Mouse (Mus musculus): ENCODE measurements around the gene Fsip2. TPM values are rescaled to one million over a fixed set of nuclear protein-coding genes. Genes with fewer than 3 reads are reported as not detected.

Gene Fsip2
- not detected in 2 replicates for polyA plus RNA-seq (2012)

- Histone ChIP-seq H3K4me3 (replicated peaks) (no peak within 1 kb of the TSS), H3K27me3 (ENCODE audit: control insufficient read depth) (no peaks in the 10 kb centered on the region), H3K4me1 (ENCODE audit: control insufficient read depth) (no peaks in the 10 kb centered on the region), H3K9me3 (ENCODE audit: control insufficient read depth, low read length) (peaks cover 12% of the 10 kb centered on the region), H3K36me3 (ENCODE audit: control insufficient read depth) (no peaks in the 10 kb centered on the region)
- TF ChIP-seq GATA1 (IDR thresholded peaks at IDR 0.05; ENCODE audit: low read length) (no peak), TAL1 (IDR thresholded peaks at IDR 0.05; ENCODE audit: low read length) (no peak)
Observed at GRCm38 (mm10) chr2:82943472-82943871, at the start of gene Fsip2. Fsip2 (plus strand) TSS chr2:82943634.

- Histone ChIP-seq H3K4me1 (ENCODE audit: control insufficient read depth) (no peaks in the 10 kb centered on the region), H3K36me3 (ENCODE audit: control insufficient read depth) (no peaks in the 10 kb centered on the region), H3K9me3 (ENCODE audit: control insufficient read depth, low read length) (no peaks in the 10 kb centered on the region), H3K4me3 (replicated peaks) (no peak overlapping the region), H3K27me3 (ENCODE audit: control insufficient read depth) (no peaks in the 10 kb centered on the region)
- TF ChIP-seq TAL1 (IDR thresholded peaks at IDR 0.05; ENCODE audit: low read length) = no peak
- no peak for TF ChIP-seq GATA1 (IDR thresholded peaks at IDR 0.05; ENCODE audit: low read length)
Observed at GRCm38 (mm10) chr2:82963443-82963842, 20.0 kb downstream of the Fsip2 start.

DNA sequence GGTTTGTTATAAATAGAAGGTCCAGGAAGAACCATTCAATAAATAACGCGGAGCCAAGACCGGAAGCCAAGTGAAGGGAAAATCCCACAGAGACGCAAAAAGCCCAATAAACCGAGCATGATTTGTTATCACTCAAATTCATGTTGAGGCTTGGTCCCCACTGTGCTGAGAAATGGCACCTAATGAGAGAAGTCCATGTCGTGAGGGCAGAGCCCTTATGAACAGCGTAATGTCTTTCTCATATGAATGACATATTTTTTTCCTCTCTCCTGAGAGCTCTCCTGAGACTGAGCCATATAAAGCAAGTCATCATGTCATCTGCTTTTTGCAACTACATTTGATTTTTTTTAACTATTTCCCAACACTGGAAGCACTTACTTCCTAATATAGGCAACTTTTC is 82.4 kb downstream of the Fsip2 start:
- TF ChIP-seq TAL1 (IDR thresholded peaks at IDR 0.05; ENCODE audit: low read length) (no peak), GATA1 (IDR thresholded peaks at IDR 0.05; ENCODE audit: low read length) (no peak)
- Histone ChIP-seq H3K4me3 (replicated peaks) (no peak overlapping the region), H3K4me1 (ENCODE audit: control insufficient read depth) (no peaks in the 10 kb centered on the region), H3K27me3 (ENCODE audit: control insufficient read depth) (no peaks in the 10 kb centered on the region), H3K36me3 (ENCODE audit: control insufficient read depth) (no peaks in the 10 kb centered on the region), H3K9me3 (ENCODE audit: control insufficient read depth, low read length) (no peaks in the 10 kb centered on the region)

DNA sequence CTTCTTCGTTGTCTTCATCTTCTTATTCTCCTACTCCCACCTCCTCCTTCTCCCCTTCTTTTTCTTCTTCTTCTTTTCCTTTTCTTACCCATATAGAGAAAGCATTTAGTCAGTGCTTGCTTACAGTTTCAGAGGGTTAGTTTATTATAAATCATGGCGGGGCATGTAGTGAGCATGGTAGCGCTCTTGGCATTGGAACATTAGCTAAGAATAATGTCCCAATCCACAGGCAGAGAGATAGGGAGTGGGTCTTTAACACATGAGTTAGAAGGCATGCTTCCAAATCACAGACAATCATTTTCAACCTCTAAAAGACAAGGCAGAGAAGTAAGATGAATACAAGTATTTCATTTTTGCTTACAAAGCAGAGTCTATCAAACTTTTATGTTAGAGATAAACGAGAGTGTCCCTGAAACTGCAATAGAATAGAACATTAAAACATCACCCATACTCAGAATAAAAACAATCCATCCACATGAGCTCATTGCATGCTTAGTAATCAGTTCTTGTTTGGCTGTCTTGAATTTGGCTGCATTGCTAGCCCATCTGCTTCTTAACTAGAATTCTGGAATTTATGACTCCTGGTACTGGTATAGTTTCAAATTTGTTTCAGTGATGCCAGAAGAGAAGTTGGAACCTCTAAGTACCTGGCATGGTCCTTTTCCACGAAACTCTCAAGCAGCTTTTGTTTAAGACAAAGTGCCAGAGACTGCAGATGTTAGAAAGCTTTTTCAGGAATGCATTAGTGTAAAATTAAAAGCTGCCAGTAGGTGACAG is 109.7 kb downstream of the Fsip2 start:
- Histone ChIP-seq H3K27me3 (ENCODE audit: control insufficient read depth) (no peaks in the 10 kb centered on the region), H3K4me3 (replicated peaks) (no peak overlapping the region)
- no peak for TF ChIP-seq GATA1 (IDR thresholded peaks at IDR 0.05; ENCODE audit: low read length)
- no peak for TF ChIP-seq TAL1 (IDR thresholded peaks at IDR 0.05; ENCODE audit: low read length)

More for the DNA sequence above, 109.7 kb downstream of the Fsip2 start:
- Histone ChIP-seq H3K9me3 (ENCODE audit: control insufficient read depth, low read length) (no peaks in the 10 kb centered on the region; the same call in 1 of the 2 replicates), H3K4me1 (ENCODE audit: control insufficient read depth) (no peaks in the 10 kb centered on the region), H3K36me3 (ENCODE audit: control insufficient read depth) (no peaks in the 10 kb centered on the region)
